Mouse (Mus musculus) liver, embryonic 12.5 days (tissue): ENCODE measurements around the gene Npm3. TPM values are rescaled to one million over a fixed set of nuclear protein-coding genes. Genes with fewer than 3 reads are reported as not detected.

Source experiments
- ATAC-seq: fragments of 200-750 bp; cut with Nextera tagmentation; 2 replicates; pipeline ENCODE4 v1.8.0; 2017; ENCODE audit warnings: moderate number of reproducible peaks, mild to moderate bottlenecking, moderate library complexity
- H3K27ac ChIP-seq: fragments of 300-500 bp; sonication (generic); 2 replicates; pipeline ENCODE4 v1.5.1; 2016; ENCODE audit warnings: mild to moderate bottlenecking
- H3K27me3 ChIP-seq: fragments of 300-500 bp; sonication (generic); replicated peaks from 2 replicates; pipeline ENCODE4 v1.6.1; 2016; ENCODE audit warnings: mild to moderate bottlenecking, moderate library complexity
- H3K36me3 ChIP-seq: fragments of 300-500 bp; sonication (generic); 2 replicates; pipeline ENCODE4 v1.6.1; 2016; ENCODE audit warnings: mild to moderate bottlenecking, moderate library complexity
- H3K4me1 ChIP-seq: fragments of 300-500 bp; sonication (generic); 2 replicates; pipeline ENCODE4 v1.6.1; 2016
- H3K4me2 ChIP-seq: fragments of 300-500 bp; sonication (generic); 2 replicates; pipeline ENCODE4 v1.6.1; 2016; ENCODE audit warnings: mild to moderate bottlenecking, moderate library complexity
- H3K4me3 ChIP-seq: fragments of 300-500 bp; sonication (generic); 2 replicates; pipeline ENCODE4 v1.5.1; 2016; ENCODE audit warnings: mild to moderate bottlenecking, moderate library complexity
- H3K9ac ChIP-seq: fragments of 300-500 bp; sonication (generic); 2 replicates; pipeline ENCODE4 v1.6.1; 2016; ENCODE audit warnings: mild to moderate bottlenecking, moderate library complexity
- H3K9me3 ChIP-seq: fragments of 300-500 bp; sonication (generic); replicated peaks from 2 replicates; pipeline ENCODE4 v1.6.1; 2016; ENCODE audit warnings: mild to moderate bottlenecking, moderate library complexity
- WGBS: fragments of 180-500 bp; shearing (Covaris S2); methylation state at CpG from one replicate; pipeline ENCODE4 v1.1.7; 2016; ENCODE audit not compliant: insufficient replicate concordance; 5-methylcytosine and 5-hydroxymethylcytosine counted together
- polyA plus RNA-seq: library from polyadenylated mRNA; unstranded; fragments of >200 nt; fragmentation: Nextera tagmentation; extraction: Ambion mirVana; gene quantifications from 2 replicates; pipeline ENCODE4 v1.2.1, GENCODE M21; 2016

Gene Npm3
- polyA plus RNA-seq, 1 experiment from 2014 or later: 13.7 TPM

- 7% methylated on average over 7 of the region's 7 CpGs for WGBS
- Histone ChIP-seq H3K27ac (no peak overlapping the region), H3K4me3 (no peak overlapping the region), H3K4me1 (peaks cover 40% of the 10 kb centered on the region), H3K9me3 (no peaks in the 10 kb centered on the region), H3K36me3 (no peaks in the 10 kb centered on the region), H3K27me3 (peaks cover 100% of the 10 kb centered on the region), H3K9ac (no peak overlapping the region), H3K4me2 (no peak overlapping the region)
- ATAC-seq: no peak
These were observed 8.6 kb downstream of the Npm3 start for GRCm38 (mm10) chr19:45740817-45741216.

DNA sequence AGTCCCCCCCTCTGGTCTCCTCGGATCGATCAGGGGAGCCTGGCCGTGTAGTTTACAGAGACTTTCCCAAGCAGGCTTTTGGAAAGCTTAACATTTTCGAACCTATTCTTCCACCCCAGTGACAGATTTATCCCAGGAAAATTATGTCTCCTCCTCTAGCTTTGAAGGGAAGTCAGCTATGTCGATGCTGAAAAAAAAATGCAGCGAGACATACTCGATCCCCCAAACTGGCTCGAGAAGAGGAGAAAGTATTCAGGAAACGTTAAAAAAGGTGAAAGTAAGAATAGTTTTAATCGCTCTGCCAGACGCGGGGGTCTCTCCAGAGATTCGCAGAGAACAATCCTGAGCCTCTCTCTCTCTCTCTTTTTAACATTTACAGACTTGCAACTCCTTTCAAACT lies 9.2 kb downstream of the Npm3 start:
- peaks cover 100% of the 10 kb centered on the region for H3K27me3 ChIP-seq
- no peaks in the 10 kb centered on the region for H3K9me3 ChIP-seq
- no peak for ATAC-seq
- no peak overlapping the region for H3K4me3 ChIP-seq
- no peak overlapping the region for H3K27ac ChIP-seq
- 9% methylated on average over 13 of the region's 13 CpGs for WGBS
- peaks cover 34% of the 10 kb centered on the region for H3K4me1 ChIP-seq
- H3K36me3 ChIP-seq: no peaks in the 10 kb centered on the region
- no peak overlapping the region for H3K4me2 ChIP-seq
- H3K9ac ChIP-seq: no peak overlapping the region

- Histone ChIP-seq H3K9me3 (no peaks in the 10 kb centered on the region), H3K4me2 (no peak overlapping the region), H3K36me3 (no peaks in the 10 kb centered on the region), H3K4me3 (no peak overlapping the region), H3K4me1 (peaks cover 29% of the 10 kb centered on the region), H3K27me3 (peaks cover 100% of the 10 kb centered on the region), H3K27ac (no peak overlapping the region), H3K9ac (no peak overlapping the region)
- ATAC-seq: no peak
- whole genome bisulfite sequencing: 59% methylated on average over 5 of the region's 5 CpGs
These were observed 10.9 kb downstream of the Npm3 start for GRCm38 (mm10) chr19:45738521-45738920.

DNA sequence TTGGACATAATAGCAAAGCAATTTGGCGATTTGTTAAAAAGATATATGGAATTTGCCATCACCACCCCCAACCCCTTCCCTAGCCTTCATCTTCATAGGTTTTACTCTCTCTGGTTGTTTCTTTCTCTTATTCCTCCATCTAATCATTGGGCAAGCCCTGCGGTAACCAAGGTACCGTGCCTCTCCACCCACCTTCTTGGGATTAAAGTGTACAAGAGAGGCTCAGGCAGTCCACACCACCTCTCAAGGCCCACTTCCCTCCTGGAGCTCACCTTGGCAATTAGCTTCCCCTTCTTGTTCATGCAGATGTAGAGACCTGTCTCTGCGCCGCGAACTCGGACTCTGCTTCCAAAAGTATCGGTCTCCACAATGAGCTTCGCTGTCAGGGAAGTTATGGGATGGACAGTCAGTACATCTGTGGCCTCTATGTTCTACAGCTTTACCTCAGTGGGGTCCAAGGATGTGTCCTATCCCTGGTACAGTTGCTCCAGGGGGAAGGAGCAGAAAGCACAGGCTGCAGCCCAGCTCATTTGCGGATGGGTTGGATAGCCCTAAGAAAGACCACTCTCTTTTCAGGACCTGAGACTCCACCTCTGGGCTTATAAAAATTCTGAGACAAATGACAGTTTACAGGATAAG lies 11.4 kb downstream of the Npm3 start:
- Histone ChIP-seq H3K4me2 (no peak overlapping the region), H3K27me3 (peaks cover 100% of the 10 kb centered on the region)
- 73% methylated on average over 10 of the region's 10 CpGs for WGBS

GRCm38 (mm10) chr19:45737208-45737845 lies 12.1 kb downstream of the Npm3 start:
- no peak overlapping the region for H3K9ac ChIP-seq
- WGBS: 21% methylated on average over 23 of the region's 23 CpGs
- peaks cover 100% of the 10 kb centered on the region for H3K27me3 ChIP-seq
- peak overlapping the region; percentile 52 for H3K4me2 ChIP-seq
- no peaks in the 10 kb centered on the region for H3K36me3 ChIP-seq
- H3K27ac ChIP-seq: no peak overlapping the region
- 0 out of 2 replicates have a peak, but pooled peaks have one; percentile 11 for ATAC-seq
- H3K4me3 ChIP-seq: peak overlapping the region; percentile 22; the same call in 1 of the 2 replicates
- no peaks in the 10 kb centered on the region for H3K9me3 ChIP-seq
- H3K4me1 ChIP-seq: peaks cover 19% of the 10 kb centered on the region

More for the DNA sequence above, 11.4 kb downstream of the Npm3 start:
- H3K9me3 ChIP-seq: no peaks in the 10 kb centered on the region
- H3K9ac ChIP-seq: no peak overlapping the region
- ATAC-seq: no peak
- H3K4me3 ChIP-seq: no peak overlapping the region
- H3K36me3 ChIP-seq: no peaks in the 10 kb centered on the region
- H3K4me1 ChIP-seq: peaks cover 26% of the 10 kb centered on the region
- H3K27ac ChIP-seq: no peak overlapping the region

- H3K9ac ChIP-seq: no peak overlapping the region
- no peaks in the 10 kb centered on the region for H3K9me3 ChIP-seq
- peak; percentile 57 for ATAC-seq
- peaks cover 14% of the 10 kb centered on the region for H3K4me1 ChIP-seq
- H3K27ac ChIP-seq: no peak overlapping the region
- 1% methylated on average over 28 of the region's 28 CpGs for WGBS
- no peaks in the 10 kb centered on the region for H3K36me3 ChIP-seq
- peak overlapping the region; percentile 22; the same call in 1 of the 2 replicates for H3K4me3 ChIP-seq
- H3K27me3 ChIP-seq: peaks cover 100% of the 10 kb centered on the region
- peak overlapping the region; percentile 52 for H3K4me2 ChIP-seq
These were observed 12.6 kb downstream of the Npm3 start for GRCm38 (mm10) chr19:45736855-45737207.

DNA sequence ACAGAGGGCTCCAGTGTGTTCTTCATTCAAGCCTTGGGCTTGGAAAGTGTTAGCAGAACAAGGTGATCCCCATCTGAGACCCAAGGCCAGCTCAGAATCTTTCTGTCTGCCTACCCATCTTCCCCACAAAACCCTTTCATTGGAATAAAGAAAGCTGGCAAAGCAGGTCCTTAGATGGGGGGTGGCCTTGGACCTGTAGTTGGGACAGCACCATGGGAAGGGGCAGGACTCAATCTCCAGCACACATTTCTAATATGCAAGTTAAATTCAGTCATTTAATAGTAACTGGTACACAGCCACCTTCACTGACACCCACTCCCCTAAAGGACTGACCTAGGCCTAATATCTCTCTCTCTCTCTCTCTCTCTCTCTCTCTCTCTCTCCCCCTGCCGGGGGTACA lies 13.2 kb downstream of the Npm3 start:
- H3K4me1 ChIP-seq: peaks cover 10% of the 10 kb centered on the region
- ATAC-seq: no peak
- 50% methylated on average over 1 of the region's 1 CpGs for WGBS

GRCm38 (mm10) chr19:45734762-45735161 lies 14.6 kb downstream of the Npm3 start:
- peaks cover 10% of the 10 kb centered on the region for H3K4me1 ChIP-seq
- no peak overlapping the region for H3K9ac ChIP-seq
- no peaks in the 10 kb centered on the region for H3K36me3 ChIP-seq
- peaks cover 100% of the 10 kb centered on the region for H3K27me3 ChIP-seq
- no peak overlapping the region for H3K27ac ChIP-seq
- H3K9me3 ChIP-seq: no peaks in the 10 kb centered on the region
- H3K4me3 ChIP-seq: no peak overlapping the region
- H3K4me2 ChIP-seq: no peak overlapping the region
- WGBS: 51% methylated on average over 7 of the region's 7 CpGs
- ATAC-seq: no peak

More for the DNA sequence above, 13.2 kb downstream of the Npm3 start:
- H3K9me3 ChIP-seq: no peaks in the 10 kb centered on the region
- H3K4me3 ChIP-seq: no peak overlapping the region
- H3K9ac ChIP-seq: no peak overlapping the region
- no peak overlapping the region for H3K27ac ChIP-seq
- H3K27me3 ChIP-seq: peaks cover 100% of the 10 kb centered on the region
- H3K4me2 ChIP-seq: no peak overlapping the region
- H3K36me3 ChIP-seq: no peaks in the 10 kb centered on the region

DNA sequence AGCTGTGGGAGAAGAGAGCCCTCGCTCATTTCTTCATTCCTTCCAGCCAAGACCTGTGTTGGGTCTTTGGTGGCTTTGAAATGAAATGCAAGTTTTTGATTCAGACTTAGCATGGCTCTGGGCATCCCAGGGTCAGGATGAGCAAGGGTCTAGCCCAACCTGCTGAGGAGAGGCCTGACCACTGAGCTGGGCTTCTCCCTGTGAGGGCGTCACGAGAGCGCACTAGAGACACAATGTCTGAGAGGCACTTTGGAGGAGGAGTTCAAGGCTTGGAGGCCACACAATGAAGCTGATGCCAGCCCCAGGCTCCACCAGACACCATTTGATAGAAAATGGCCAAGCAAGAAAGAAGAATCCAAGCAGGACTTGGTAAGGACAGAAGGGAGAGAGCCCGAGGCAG lies 15.2 kb downstream of the Npm3 start:
- no peaks in the 10 kb centered on the region for H3K9me3 ChIP-seq
- WGBS: 61% methylated on average over 5 of the region's 5 CpGs
- H3K27ac ChIP-seq: no peak overlapping the region
- no peak overlapping the region for H3K4me2 ChIP-seq
- H3K36me3 ChIP-seq: no peaks in the 10 kb centered on the region
- no peak for ATAC-seq
- peaks cover 96% of the 10 kb centered on the region for H3K27me3 ChIP-seq
- H3K4me3 ChIP-seq: no peak overlapping the region
- peaks cover 10% of the 10 kb centered on the region for H3K4me1 ChIP-seq
- no peak overlapping the region for H3K9ac ChIP-seq

DNA sequence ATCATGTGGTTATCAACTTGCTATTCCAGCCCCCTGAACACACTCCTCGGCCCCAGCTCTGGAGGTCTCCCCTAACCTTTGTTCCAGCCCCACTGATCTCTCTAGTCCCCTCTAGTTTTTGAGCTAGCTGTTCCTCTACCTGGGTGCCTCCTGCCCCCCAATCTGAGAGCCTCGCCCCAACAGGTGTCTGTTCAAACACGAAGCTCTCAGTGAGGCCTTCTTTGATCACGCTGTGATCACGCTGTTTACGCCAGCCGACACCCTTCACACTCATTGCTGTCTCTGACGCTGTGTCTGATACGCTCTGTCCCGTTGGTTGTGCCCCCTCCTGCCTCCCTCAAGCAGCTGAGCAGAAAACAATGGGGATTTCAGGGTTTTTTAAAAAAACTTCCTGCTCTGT lies 15.8 kb downstream of the Npm3 start:
- Histone ChIP-seq H3K27me3 (peaks cover 90% of the 10 kb centered on the region), H3K9ac (no peak overlapping the region), H3K9me3 (no peaks in the 10 kb centered on the region), H3K4me2 (no peak overlapping the region), H3K36me3 (no peaks in the 10 kb centered on the region), H3K4me1 (peaks cover 10% of the 10 kb centered on the region), H3K27ac (no peak overlapping the region), H3K4me3 (no peak overlapping the region)
- 21% methylated on average over 10 of the region's 10 CpGs for WGBS
- ATAC-seq: no peak

DNA sequence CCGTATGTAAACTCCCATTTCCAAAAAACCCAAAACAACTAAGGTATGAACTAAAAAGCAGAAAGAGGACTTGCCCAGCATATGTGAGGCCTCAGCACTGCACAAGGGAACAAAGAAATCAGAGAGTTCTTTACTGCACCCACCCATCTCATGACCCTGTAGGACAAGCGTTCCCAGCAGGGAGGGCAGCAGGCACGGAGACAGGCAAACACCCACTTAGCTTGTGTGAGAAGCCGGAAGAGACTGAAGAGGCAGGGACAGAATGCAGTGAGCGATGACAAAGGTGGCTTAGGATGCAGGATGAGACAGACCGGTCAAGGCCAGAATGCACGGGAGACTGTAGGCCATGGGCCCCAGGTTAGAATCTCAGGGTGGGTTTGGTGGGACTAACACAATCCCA lies 17.7 kb downstream of the Npm3 start:
- H3K36me3 ChIP-seq: no peaks in the 10 kb centered on the region
- no peak for ATAC-seq
- H3K4me2 ChIP-seq: no peak overlapping the region
- no peaks in the 10 kb centered on the region for H3K9me3 ChIP-seq
- peaks cover 81% of the 10 kb centered on the region for H3K27me3 ChIP-seq
- no peak overlapping the region for H3K9ac ChIP-seq
- 73% methylated on average over 7 of the region's 7 CpGs for WGBS
- H3K4me1 ChIP-seq: 0 out of 2 replicates have a peak, but pooled peaks cover under 1% of the 10 kb centered on the region
- H3K27ac ChIP-seq: no peak overlapping the region
- no peak overlapping the region for H3K4me3 ChIP-seq

- Histone ChIP-seq H3K27me3 (peaks cover 78% of the 10 kb centered on the region), H3K27ac (no peak overlapping the region), H3K4me3 (no peak overlapping the region), H3K9me3 (no peaks in the 10 kb centered on the region), H3K4me2 (no peak overlapping the region), H3K4me1 (no peaks in the 10 kb centered on the region), H3K9ac (no peak overlapping the region), H3K36me3 (no peaks in the 10 kb centered on the region)
- 57% methylated on average over 8 of the region's 8 CpGs for WGBS
- ATAC-seq: no peak
These were observed 19.3 kb downstream of the Npm3 start for GRCm38 (mm10) chr19:45730042-45730441.
